Mouse (Mus musculus) bone marrow, adult 2 months (tissue): ENCODE measurements around the gene Gm45837.

ENCODE experiments used
- CTCF ChIP-seq: fragments of 200-500 bp; IDR thresholded peaks from 2 replicates; pipeline ENCODE4 v1.5.1; 2011; ENCODE audit warnings: low read length, control low read depth; ENCODE audit not compliant: control insufficient read depth, insufficient read depth
- POLR2A ChIP-seq: fragments of 200-500 bp; IDR thresholded peaks from 2 replicates; pipeline ENCODE4 v1.6.1; 2011; ENCODE audit warnings: low read depth, mild to moderate bottlenecking, control low read depth, low read length, borderline replicate concordance; ENCODE audit not compliant: control insufficient read depth

DNA sequence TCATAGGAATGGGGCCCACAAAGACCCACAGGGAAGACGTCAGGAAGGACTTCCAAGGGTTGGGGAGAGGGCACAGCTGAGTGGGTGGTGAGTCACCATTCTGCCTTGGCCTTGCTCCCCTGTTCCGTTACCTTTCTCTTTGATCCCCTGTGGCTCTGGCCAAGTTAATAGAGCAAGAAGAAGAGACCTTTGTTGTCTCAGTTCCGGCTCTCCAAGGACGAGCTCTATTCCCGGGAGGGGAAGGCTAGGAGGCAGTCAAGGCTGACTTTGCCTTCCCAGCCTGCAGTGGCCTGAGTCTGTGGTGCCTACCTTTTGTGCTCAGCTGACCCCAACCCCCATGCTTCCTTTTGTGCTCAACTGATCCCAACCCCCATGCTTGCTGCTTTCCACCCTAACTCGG lies 70.0 kb downstream of the Gm45837 start:
- TF ChIP-seq POLR2A (no peak), CTCF (no peak)
